Mouse (Mus musculus): Measurements from ENCODE around the gene Tmem217.

GRCm38 (mm10) chr17:29485336-29486233 lies 66.6 kb downstream of the Tmem217 start:
- TF ChIP-seq CTCF (IDR thresholded peaks at IDR 0.05; ENCODE audit: control insufficient read depth, insufficient read depth, low read length) = no peak
- no peak for TF ChIP-seq POLR2A (IDR thresholded peaks at IDR 0.05; ENCODE audit: borderline replicate concordance, control insufficient read depth, low read depth, low read length)

Data from bone marrow, adult 2 months (tissue).